Mouse (Mus musculus) limb, embryonic 14.5 days (tissue): ENCODE data around the gene Rufy3. TPM values are rescaled to one million over a fixed set of nuclear protein-coding genes. Genes with fewer than 3 reads are reported as not detected.

Experiments
- ATAC-seq: fragments of 200-750 bp; cut with Nextera tagmentation; 2 replicates; pipeline ENCODE4 v1.8.0; 2017; ENCODE audit warnings: low read depth, moderate number of reproducible peaks, moderate TSS enrichment; ENCODE audit not compliant: low FRiP score
- DNase-seq: peaks from one replicate; pipeline ENCODE4 v3.0.0-alpha.2; 2015; ENCODE audit warnings: low spot score
- H3K27ac ChIP-seq: fragments of 300-500 bp; sonication (generic); replicated peaks from 2 replicates; pipeline ENCODE4 v1.5.1; 2014; ENCODE audit warnings: low read depth, mild to moderate bottlenecking, low read length, moderate library complexity, mixed read lengths
- H3K27me3 ChIP-seq: fragments of 300-500 bp; sonication (generic); 2 replicates; pipeline ENCODE4 v1.6.1; 2014; ENCODE audit warnings: low read length, mixed read lengths; ENCODE audit not compliant: control insufficient read depth, insufficient read depth
- H3K36me3 ChIP-seq: fragments of 300-500 bp; sonication (generic); 2 replicates; pipeline ENCODE4 v1.6.1; 2014; ENCODE audit warnings: mild to moderate bottlenecking, low read length, moderate library complexity, mixed read lengths; ENCODE audit not compliant: control insufficient read depth, insufficient read depth
- H3K4me1 ChIP-seq: fragments of 300-500 bp; sonication (generic); 2 replicates; pipeline ENCODE4 v1.6.1; 2014; ENCODE audit warnings: antibody characterized with exemption, low read length, mixed read lengths; ENCODE audit not compliant: control insufficient read depth, insufficient read depth
- H3K4me2 ChIP-seq: fragments of 300-500 bp; sonication (generic); replicated peaks from 2 replicates; pipeline ENCODE4 v1.6.1; 2014; ENCODE audit warnings: low read depth, mild to moderate bottlenecking, low read length, moderate library complexity; ENCODE audit not compliant: severe bottlenecking
- H3K4me3 ChIP-seq: fragments of 300-500 bp; sonication (generic); replicated peaks from 2 replicates; pipeline ENCODE4 v1.5.1; 2014; ENCODE audit warnings: low read length
- H3K9ac ChIP-seq: fragments of 300-500 bp; sonication (generic); 2 replicates; pipeline ENCODE4 v1.6.1; 2014; ENCODE audit warnings: mild to moderate bottlenecking, low read depth, low read length, moderate library complexity; ENCODE audit not compliant: severe bottlenecking
- H3K9me3 ChIP-seq: fragments of 300-500 bp; sonication (generic); 2 replicates; pipeline ENCODE4 v1.6.1; 2016; ENCODE audit warnings: low read length; ENCODE audit not compliant: control insufficient read depth
- POLR2A ChIP-seq: fragments of 200-500 bp; IDR thresholded peaks from 2 replicates; pipeline ENCODE4 v1.8.0; 2012; ENCODE audit warnings: inconsistent platforms, mild to moderate bottlenecking, moderate library complexity, borderline replicate concordance; ENCODE audit not compliant: insufficient read depth, insufficient read length; ENCODE audit errors: extremely low read depth
- WGBS: fragments of 180-500 bp; shearing (Covaris S2); extraction: QIAGEN DNeasy Blood & Tissue Kit; methylation state at CpG from one replicate; pipeline ENCODE4 v1.1.7; 2014; 5-methylcytosine and 5-hydroxymethylcytosine counted together
- polyA plus RNA-seq, 2 experiments: library from polyadenylated mRNA; depleted of rRNA in 1 of 2; stranded (reverse) in 1 of 2; unstranded in 1 of 2; fragments of >200 nt; fragmentation: Nextera tagmentation in 1 of 2; extraction: Ambion mirVana in 1 of 2; gene quantifications; 2 replicates each; pipeline versions ENCODE4 v1.2.1 to v1.2.3; 2012 to 2014

The Rufy3 gene
- polyA plus RNA-seq, 2 experiments: 9.6 to 15.0 TPM

- no peak for TF ChIP-seq POLR2A
- Histone ChIP-seq H3K36me3 (no peaks in the 10 kb centered on the region), H3K4me3 (no peak overlapping the region), H3K4me2 (no peak overlapping the region), H3K4me1 (no peaks in the 10 kb centered on the region), H3K9me3 (no peaks in the 10 kb centered on the region), H3K27me3 (no peaks in the 10 kb centered on the region), H3K27ac (no peak overlapping the region), H3K9ac (no peak overlapping the region)
- ATAC-seq: no peak
- no peak for DNase-seq
- WGBS: 83% methylated on average over 2 of the region's 2 CpGs
Measured at GRCm38 (mm10) chr5:88602030-88602429, 37.2 kb downstream of the Rufy3 start.

GRCm38 (mm10) chr5:88602713-88603112, 37.9 kb downstream of the Rufy3 start:
- Histone ChIP-seq H3K4me1 (no peaks in the 10 kb centered on the region), H3K27ac (no peak overlapping the region), H3K4me2 (no peak overlapping the region), H3K36me3 (no peaks in the 10 kb centered on the region), H3K9me3 (no peaks in the 10 kb centered on the region), H3K4me3 (no peak overlapping the region), H3K9ac (no peak overlapping the region), H3K27me3 (no peaks in the 10 kb centered on the region)
- no peak for DNase-seq
- WGBS: 83% methylated on average over 3 of the region's 3 CpGs
- no peak for ATAC-seq
- no peak for TF ChIP-seq POLR2A

GRCm38 (mm10) chr5:88604046-88604445, 39.2 kb downstream of the Rufy3 start:
- no peaks in the 10 kb centered on the region for H3K4me1 ChIP-seq
- no peak for DNase-seq
- H3K4me2 ChIP-seq: no peak overlapping the region
- H3K9me3 ChIP-seq: no peaks in the 10 kb centered on the region
- H3K27ac ChIP-seq: no peak overlapping the region
- 92% methylated on average over 3 of the region's 3 CpGs for WGBS
- no peak overlapping the region for H3K9ac ChIP-seq
- no peaks in the 10 kb centered on the region for H3K27me3 ChIP-seq
- H3K36me3 ChIP-seq: no peaks in the 10 kb centered on the region
- H3K4me3 ChIP-seq: no peak overlapping the region
- ATAC-seq: no peak
- TF ChIP-seq POLR2A: no peak

GRCm38 (mm10) chr5:88604641-88605358, 40.0 kb downstream of the Rufy3 start:
- Histone ChIP-seq H3K9ac (no peak overlapping the region), H3K36me3 (no peaks in the 10 kb centered on the region), H3K4me1 (no peaks in the 10 kb centered on the region), H3K27ac (no peak overlapping the region), H3K27me3 (no peaks in the 10 kb centered on the region), H3K4me2 (no peak overlapping the region), H3K9me3 (no peaks in the 10 kb centered on the region), H3K4me3 (no peak overlapping the region)
- no peak for TF ChIP-seq POLR2A
- WGBS: 78% methylated on average over 7 of the region's 7 CpGs
- DNase-seq: no peak
- ATAC-seq: no peak

- Histone ChIP-seq H3K27ac (no peak overlapping the region), H3K4me1 (no peaks in the 10 kb centered on the region), H3K27me3 (no peaks in the 10 kb centered on the region), H3K9me3 (no peaks in the 10 kb centered on the region), H3K9ac (no peak overlapping the region), H3K36me3 (peaks cover 10% of the 10 kb centered on the region; the same call in 1 of the 2 replicates), H3K4me3 (no peak overlapping the region), H3K4me2 (no peak overlapping the region)
- TF ChIP-seq POLR2A: no peak
- ATAC-seq (no peak), DNase-seq (no peak)
- WGBS: 94% methylated on average over 1 of the region's 1 CpGs
Measured at GRCm38 (mm10) chr5:88614129-88614528, 49.3 kb downstream of the Rufy3 start.
